Mouse (Mus musculus): ENCODE results near the gene Elob.

Gene Elob

GRCm38 (mm10) chr17:23783352-23783751 is 45.6 kb downstream of the Elob start:
- DNase-seq (ENCODE audit: low read depth, low spot score), result no peak

- no peak for DNase-seq (ENCODE audit: low read depth, low spot score)
Observed at GRCm38 (mm10) chr17:23778447-23778846, 50.5 kb downstream of the Elob start.

- DNase-seq (ENCODE audit: low read depth, low spot score), result no peak
Observed at GRCm38 (mm10) chr17:23777141-23777540, 51.8 kb downstream of the Elob start.

GRCm38 (mm10) chr17:23776216-23776615 is 52.7 kb downstream of the Elob start:
- no peak for DNase-seq (ENCODE audit: low read depth, low spot score)
